Mouse (Mus musculus): ENCODE data around the gene Tmem8.

- TF ChIP-seq TAL1 (IDR thresholded peaks at IDR 0.05; ENCODE audit: low read length) (no peak), GATA1 (IDR thresholded peaks at IDR 0.05; ENCODE audit: low read length) (no peak)
Observed at GRCm38 (mm10) chr17:26168039-26168438, 54.9 kb downstream of the Tmem8 start.
